Mouse (Mus musculus) heart, postnatal 25 days (tissue): Measurements from ENCODE around the gene Rabgap1l. TPM values are rescaled to one million over a fixed set of nuclear protein-coding genes. Genes with fewer than 3 reads are reported as not detected.

Experiments used
- DNase-seq: peaks from one replicate; pipeline ENCODE4 v3.0.0; 2022; ENCODE audit warnings: low spot score
- intact Hi-C: fragments of 180-260 bp; cut with DNase I; formaldehyde crosslinking; loops from one replicate; pipeline ENCODE4 v1.15.1; 2025
- total RNA-seq, 2 experiments: library from RNA; stranded (reverse); gene quantifications; 2 replicates each; pipeline ENCODE4 v1.2.3; 2021

The Rabgap1l gene
- total RNA-seq, 2 experiments from 2014 or later: 73.7 to 84.1 TPM

GRCm38 (mm10) chr1:160790630-160791029 lies 2.4 kb downstream of the Rabgap1l start:
- intact Hi-C loops: loop anchor here (5.0 to 10.0 kb wide), 4 partner anchors 48 to 576 kb away; partner anchors contain the start of genes Cacybp, Rc3h1 and Zbtb37
- DNase-seq: no peak

- intact Hi-C loops: loop anchor here (5.0 to 10.0 kb wide), 4 partner anchors 48 to 575 kb away; partner anchors contain the start of genes Cacybp, Rc3h1 and Zbtb37
- no peak for DNase-seq
Observed at GRCm38 (mm10) chr1:160789876-160790275, 3.1 kb downstream of the Rabgap1l start.

GRCm38 (mm10) chr1:160787926-160788325 lies 5.1 kb downstream of the Rabgap1l start:
- DNase-seq: no peak
- intact Hi-C loops: no loop called here

- no peak for DNase-seq
- intact Hi-C loops: no loop called here
Observed at GRCm38 (mm10) chr1:160787164-160787563, 5.8 kb downstream of the Rabgap1l start.

GRCm38 (mm10) chr1:160786571-160786970 lies 6.4 kb downstream of the Rabgap1l start:
- no peak for DNase-seq

GRCm38 (mm10) chr1:160785681-160786225 lies 7.3 kb downstream of the Rabgap1l start:
- no peak for DNase-seq
- intact Hi-C loops: no loop called here

More at GRCm38 (mm10) chr1:160786571-160786970, 6.4 kb downstream of the Rabgap1l start:
- intact Hi-C loops: no loop called here

GRCm38 (mm10) chr1:160784122-160784521 lies 8.9 kb downstream of the Rabgap1l start:
- intact Hi-C loops: no loop called here

GRCm38 (mm10) chr1:160774166-160774565 lies 18.8 kb downstream of the Rabgap1l start:
- intact Hi-C loops: no loop called here
- DNase-seq: no peak

More at GRCm38 (mm10) chr1:160784122-160784521, 8.9 kb downstream of the Rabgap1l start:
- no peak for DNase-seq

GRCm38 (mm10) chr1:160765565-160765964 lies 27.4 kb downstream of the Rabgap1l start:
- intact Hi-C loops: no loop called here
- no peak for DNase-seq

- no peak for DNase-seq
- intact Hi-C loops: no loop called here
Observed at GRCm38 (mm10) chr1:160758243-160758642, 34.8 kb downstream of the Rabgap1l start.

GRCm38 (mm10) chr1:160755359-160755758 lies 37.7 kb downstream of the Rabgap1l start:
- intact Hi-C loops: no loop called here
- DNase-seq: no peak

GRCm38 (mm10) chr1:160750629-160751028 lies 42.4 kb downstream of the Rabgap1l start:
- intact Hi-C loops: no loop called here
- DNase-seq: no peak

- intact Hi-C loops: loop anchor here (10.0 kb wide), 1 partner anchor 448 kb away; no protein-coding TSS in a partner anchor
Observed at GRCm38 (mm10) chr1:160746786-160747185, 46.2 kb downstream of the Rabgap1l start.

GRCm38 (mm10) chr1:160745238-160745930 lies 47.6 kb downstream of the Rabgap1l start:
- intact Hi-C loops: loop anchor here (10.0 kb wide), 1 partner anchor 449 kb away; no protein-coding TSS in a partner anchor
- no peak for DNase-seq

More at GRCm38 (mm10) chr1:160746786-160747185, 46.2 kb downstream of the Rabgap1l start:
- DNase-seq: no peak

- intact Hi-C loops: loop anchor here (5.0 to 10.0 kb wide), 3 partner anchors 48 to 451 kb away; partner anchors contain the start of gene Rabgap1l
- DNase-seq: no peak
Observed at GRCm38 (mm10) chr1:160744009-160744408, 49.0 kb downstream of the Rabgap1l start.

- no peak for DNase-seq
- intact Hi-C loops: loop anchor here (2.0 to 10.0 kb wide), 5 partner anchors 49 to 452 kb away; partner anchors contain the start of gene Rabgap1l
Observed at GRCm38 (mm10) chr1:160743229-160743628, 49.8 kb downstream of the Rabgap1l start.

- intact Hi-C loops: loop anchor here (5.0 to 10.0 kb wide), 3 partner anchors 52 to 454 kb away; partner anchors contain the start of gene Rabgap1l
- DNase-seq: no peak
Observed at GRCm38 (mm10) chr1:160740650-160741049, 52.4 kb downstream of the Rabgap1l start.

- DNase-seq: no peak
- intact Hi-C loops: no loop called here
Observed at GRCm38 (mm10) chr1:160734743-160735142, 58.3 kb downstream of the Rabgap1l start.

GRCm38 (mm10) chr1:160729944-160730343 lies 63.1 kb downstream of the Rabgap1l start:
- intact Hi-C loops: no loop called here
- DNase-seq: no peak

GRCm38 (mm10) chr1:160717742-160718141 lies 75.3 kb downstream of the Rabgap1l start:
- no peak for DNase-seq
- intact Hi-C loops: loop anchor here (2.0 to 5.0 kb wide), 4 partner anchors 70 to 487 kb away; no protein-coding TSS in a partner anchor

- intact Hi-C loops: loop anchor here (5.0 kb wide), 1 partner anchor 67 kb away; no protein-coding TSS in a partner anchor
- DNase-seq: no peak
Observed at GRCm38 (mm10) chr1:160714685-160715084, 78.3 kb downstream of the Rabgap1l start.
